Mouse (Mus musculus) C2C12 (cell line): ENCODE measurements around the gene Yars. TPM values are rescaled to one million over a fixed set of nuclear protein-coding genes. Genes with fewer than 3 reads are reported as not detected.

Source experiments
- H3K27me3 ChIP-seq: one replicate; pipeline ENCODE4 v1.6.1; 2011; ENCODE audit not compliant: control insufficient read depth, insufficient read depth, insufficient read length
- H3K36me3 ChIP-seq: one replicate; pipeline ENCODE4 v1.6.1; 2011; ENCODE audit not compliant: control insufficient read depth, insufficient read depth
- H3K4me3 ChIP-seq: one replicate; pipeline ENCODE4 v1.5.1; 2011; ENCODE audit warnings: mild to moderate bottlenecking, control low read depth; ENCODE audit not compliant: poor library complexity, insufficient read depth, severe bottlenecking
- H3K79me2 ChIP-seq: one replicate; pipeline ENCODE4 v1.6.1; 2011; ENCODE audit not compliant: control insufficient read depth, insufficient read depth
- H3K79me3 ChIP-seq: one replicate; pipeline ENCODE4 v1.6.1; 2011; ENCODE audit warnings: low read depth, control low read depth
- H3ac ChIP-seq: one replicate; pipeline ENCODE3; 2011; ENCODE audit warnings: low read depth; ENCODE audit not compliant: control insufficient read depth, insufficient read length
- CEBPB ChIP-seq: IDR thresholded peaks from one replicate; pipeline ENCODE4 v1.6.1; 2011; ENCODE audit warnings: low read depth, mild to moderate bottlenecking, control low read depth, moderate library complexity
- CTCF ChIP-seq: IDR thresholded peaks from one replicate; pipeline ENCODE4 v1.5.1; 2011; ENCODE audit not compliant: control insufficient read depth, insufficient read depth, insufficient read length
- FOSL1 ChIP-seq: IDR thresholded peaks from one replicate; pipeline ENCODE4 v1.8.0; 2011; ENCODE audit warnings: mild to moderate bottlenecking, low read length; ENCODE audit not compliant: poor library complexity, insufficient read depth, severe bottlenecking
- MAX ChIP-seq: IDR thresholded peaks from one replicate; pipeline ENCODE4 v1.6.1; 2011; ENCODE audit warnings: mild to moderate bottlenecking, control low read depth
- MYOD1 ChIP-seq: IDR thresholded peaks from one replicate; pipeline ENCODE4 v1.6.1; 2011; ENCODE audit warnings: low read depth; ENCODE audit not compliant: control insufficient read depth, insufficient read length
- MYOG ChIP-seq: IDR thresholded peaks from one replicate; pipeline ENCODE4 v1.6.1; 2011; ENCODE audit not compliant: control insufficient read depth, insufficient read length; ENCODE audit errors: extremely low read depth
- USF1 ChIP-seq: IDR thresholded peaks from one replicate; pipeline ENCODE4 v1.6.1; 2011; ENCODE audit warnings: low read depth, mild to moderate bottlenecking, control low read depth, moderate library complexity
- polyA plus RNA-seq: library from polyadenylated mRNA; unstranded; fragments of >200 nt; fragmentation: generic; extraction: Trizol; gene quantifications from one replicate; pipeline ENCODE4 v1.2.1, GENCODE M21; 2012; ENCODE audit warnings: missing spikeins

Gene Yars
- polyA plus RNA-seq, 1 experiment = 105 TPM

- TF ChIP-seq FOSL1 (no peak), CTCF (no peak), CEBPB (no peak), MYOG (no peak), MYOD1 (no peak), MAX (no peak), USF1 (no peak)
- no peak overlapping the region for H3K4me3 ChIP-seq
- no peaks in the 10 kb centered on the region for H3K79me3 ChIP-seq
- peaks cover 26% of the 10 kb centered on the region for H3K36me3 ChIP-seq
- H3K27me3 ChIP-seq = no peaks in the 10 kb centered on the region
- no peak overlapping the region for H3ac ChIP-seq
- no peaks in the 10 kb centered on the region for H3K79me2 ChIP-seq
Measured at GRCm38 (mm10) chr4:129149321-129149720, 40.2 kb upstream of the Yars start.

GRCm38 (mm10) chr4:129151276-129151811, 38.2 kb upstream of the Yars start:
- H3K79me2 ChIP-seq = no peaks in the 10 kb centered on the region
- no peak overlapping the region for H3ac ChIP-seq
- peaks cover 37% of the 10 kb centered on the region for H3K36me3 ChIP-seq
- TF ChIP-seq CTCF = no peak
- TF ChIP-seq FOSL1 = no peak
- TF ChIP-seq MAX = no peak
- TF ChIP-seq MYOG = no peak
- no peak for TF ChIP-seq CEBPB
- no peak for TF ChIP-seq USF1
- no peak for TF ChIP-seq MYOD1
- H3K79me3 ChIP-seq = no peaks in the 10 kb centered on the region
- no peak overlapping the region for H3K4me3 ChIP-seq
- H3K27me3 ChIP-seq = no peaks in the 10 kb centered on the region

GRCm38 (mm10) chr4:129157541-129157940, 32.0 kb upstream of the Yars start:
- Histone ChIP-seq H3K4me3 (no peak overlapping the region), H3K27me3 (no peaks in the 10 kb centered on the region), H3ac (no peak overlapping the region), H3K79me3 (no peaks in the 10 kb centered on the region), H3K79me2 (no peaks in the 10 kb centered on the region), H3K36me3 (peaks cover 38% of the 10 kb centered on the region)
- TF ChIP-seq USF1 = no peak
- TF ChIP-seq MAX = no peak
- no peak for TF ChIP-seq CTCF
- TF ChIP-seq MYOD1 = no peak
- no peak for TF ChIP-seq FOSL1
- TF ChIP-seq CEBPB = no peak
- TF ChIP-seq MYOG = no peak

DNA sequence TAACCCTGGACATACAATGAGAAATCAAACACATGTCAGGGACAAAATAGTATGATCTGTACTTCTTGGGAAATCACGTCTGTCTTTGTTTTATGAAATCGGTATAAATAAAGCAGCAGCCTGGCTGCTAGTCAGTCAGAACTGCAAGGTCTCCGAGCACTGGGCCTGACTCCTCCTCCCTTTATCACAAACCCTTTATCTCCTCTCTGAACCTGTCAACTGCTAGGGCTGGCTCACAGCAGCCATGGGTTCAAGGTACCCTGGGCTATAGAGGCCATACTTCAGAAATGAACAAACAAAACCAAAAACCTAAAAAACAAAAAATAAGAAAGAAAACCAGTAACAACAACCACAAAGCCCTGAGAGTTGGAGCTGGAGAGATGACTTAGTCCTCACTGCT, 31.0 kb upstream of the Yars start:
- TF ChIP-seq USF1 (no peak), MYOD1 (no peak), CEBPB (no peak), MAX (no peak), CTCF (no peak), FOSL1 (no peak), MYOG (no peak)
- H3K4me3 ChIP-seq = no peak overlapping the region
- H3K79me2 ChIP-seq = no peaks in the 10 kb centered on the region
- H3K27me3 ChIP-seq = no peaks in the 10 kb centered on the region
- no peak overlapping the region for H3ac ChIP-seq
- H3K36me3 ChIP-seq = peaks cover 33% of the 10 kb centered on the region
- no peaks in the 10 kb centered on the region for H3K79me3 ChIP-seq

DNA sequence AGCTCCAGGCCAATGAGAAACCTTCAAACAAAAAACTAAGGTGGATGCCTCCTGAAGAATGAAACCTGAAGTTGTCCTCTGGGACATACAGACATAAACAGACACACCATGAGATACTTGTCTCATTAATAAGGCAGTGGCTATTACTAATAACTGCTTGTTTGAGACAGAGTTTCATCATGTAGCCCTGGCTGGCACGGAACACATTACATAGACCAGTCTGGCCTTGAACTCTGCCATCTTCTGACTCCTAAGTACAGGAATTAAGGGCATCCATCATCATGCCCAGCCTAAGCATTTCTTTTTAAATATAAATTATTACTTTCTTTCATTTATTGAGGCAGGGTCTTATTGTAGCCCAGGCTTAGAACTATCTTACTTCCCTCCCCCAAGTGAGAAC, 28.5 kb upstream of the Yars start:
- H3ac ChIP-seq = no peak overlapping the region
- H3K27me3 ChIP-seq = no peaks in the 10 kb centered on the region
- no peaks in the 10 kb centered on the region for H3K79me3 ChIP-seq
- TF ChIP-seq CEBPB (no peak), CTCF (no peak), MYOG (no peak), MAX (no peak), FOSL1 (no peak), MYOD1 (no peak), USF1 (no peak)
- no peak overlapping the region for H3K4me3 ChIP-seq
- peaks cover 29% of the 10 kb centered on the region for H3K36me3 ChIP-seq
- no peaks in the 10 kb centered on the region for H3K79me2 ChIP-seq
